Mouse (Mus musculus): ENCODE measurements around the gene Plpp7.

DNA sequence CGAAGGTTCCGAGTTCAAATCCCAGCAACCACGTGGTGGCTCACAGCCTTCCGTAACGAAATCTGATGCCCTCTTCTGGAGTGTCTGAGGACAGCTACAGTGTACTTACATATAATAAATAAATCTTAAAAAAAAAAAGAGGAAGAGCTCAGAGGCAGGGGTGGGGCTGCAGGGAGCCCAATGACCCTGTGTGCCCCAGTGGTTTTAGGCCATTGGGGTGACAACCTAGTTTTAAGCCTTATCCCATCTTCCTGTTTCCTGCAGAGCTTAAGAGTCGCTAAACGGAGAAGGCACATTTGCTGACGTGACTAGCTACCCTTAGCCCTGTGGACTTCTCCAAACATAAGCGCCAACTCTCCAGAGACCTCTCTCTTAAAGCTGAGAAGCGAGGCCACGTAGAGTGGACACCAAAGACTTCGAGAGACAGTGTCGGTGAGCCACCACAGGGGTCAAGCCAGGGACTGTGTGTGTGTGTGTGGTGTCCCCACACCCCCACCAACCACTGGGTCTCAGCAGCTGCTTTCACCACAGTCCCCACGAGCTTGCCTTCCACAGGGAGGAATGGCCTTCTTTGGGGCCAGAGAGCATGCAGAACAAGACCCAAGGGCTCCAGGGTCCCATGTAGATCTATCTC is 13.9 kb upstream of the Plpp7 start:
- TF ChIP-seq GATA1 (IDR thresholded peaks at IDR 0.05; ENCODE audit: borderline replicate concordance, low read length) (no peak), FLI1 (IDR thresholded peaks at IDR 0.05; ENCODE audit: low read length) (no peak)

Data from megakaryocyte, embryonic 14.5 days (primary cell).